ENCODE assay signal across 16 mouse cellular contexts in genomic region chr12:45969881-45970280, GRCm38 (mm10).
"Had no signal": no experiment of that assay in that cellular context is flagged by ENCODE, and none has a peak within 500 bp of the region (broad histone marks: within the 10 kb centered on the region; RNA-seq: fewer than 3 reads in every experiment).

No protein-coding gene starts in this region.

- ATAC-seq: intestine, embryonic 16.5 days; liver, postnatal 0 days had no signal

- H3K27me3 ChIP-seq: limb, embryonic 12.5 days; liver, embryonic 13.5 days; lung, embryonic 15.5 days; megakaryocyte, embryonic 14.5 days; neural tube, embryonic 12.5 days; stomach, embryonic 15.5 days had no signal

- H3K9me3 ChIP-seq: limb, embryonic 12.5 days; liver, embryonic 13.5 days; lung, embryonic 15.5 days; megakaryocyte, embryonic 14.5 days; neural tube, embryonic 12.5 days; stomach, embryonic 15.5 days had no signal

- H3K27ac ChIP-seq: limb, embryonic 12.5 days; liver, embryonic 13.5 days; lung, embryonic 15.5 days; macrophage; neural tube, embryonic 12.5 days; stomach, embryonic 15.5 days had no signal

- H3K36me3 ChIP-seq: limb, embryonic 12.5 days; liver, embryonic 13.5 days; lung, embryonic 15.5 days; neural tube, embryonic 12.5 days; stomach, embryonic 15.5 days had no signal

- H3K4me3 ChIP-seq: limb, embryonic 12.5 days; liver, embryonic 13.5 days; lung, embryonic 15.5 days; megakaryocyte, embryonic 14.5 days; neural tube, embryonic 12.5 days; stomach, embryonic 15.5 days had no signal

- H3K4me1 ChIP-seq: limb, embryonic 12.5 days; liver, embryonic 13.5 days; lung, embryonic 15.5 days; megakaryocyte, embryonic 14.5 days; neural tube, embryonic 12.5 days; stomach, embryonic 15.5 days had no signal

- H3K4me2 ChIP-seq: limb, embryonic 12.5 days; liver, embryonic 13.5 days; lung, embryonic 15.5 days; neural tube, embryonic 12.5 days; stomach, embryonic 15.5 days had no signal

- DNase-seq: kidney, adult 8-10 months; kidney, postnatal 25 days; liver; liver, embryonic 13.5 days; liver, postnatal 0 days; lung, postnatal 14 days; right cerebral cortex, postnatal 14 days; thymus, adult 2 months; thymus, postnatal 36 days had no signal

- H3K9ac ChIP-seq: limb, embryonic 12.5 days; liver, embryonic 13.5 days; liver, postnatal 0 days; lung, embryonic 15.5 days; neural tube, embryonic 12.5 days; stomach, embryonic 15.5 days had no signal
